ENCODE assay signal across 29 mouse cellular contexts in the genomic region with DNA sequence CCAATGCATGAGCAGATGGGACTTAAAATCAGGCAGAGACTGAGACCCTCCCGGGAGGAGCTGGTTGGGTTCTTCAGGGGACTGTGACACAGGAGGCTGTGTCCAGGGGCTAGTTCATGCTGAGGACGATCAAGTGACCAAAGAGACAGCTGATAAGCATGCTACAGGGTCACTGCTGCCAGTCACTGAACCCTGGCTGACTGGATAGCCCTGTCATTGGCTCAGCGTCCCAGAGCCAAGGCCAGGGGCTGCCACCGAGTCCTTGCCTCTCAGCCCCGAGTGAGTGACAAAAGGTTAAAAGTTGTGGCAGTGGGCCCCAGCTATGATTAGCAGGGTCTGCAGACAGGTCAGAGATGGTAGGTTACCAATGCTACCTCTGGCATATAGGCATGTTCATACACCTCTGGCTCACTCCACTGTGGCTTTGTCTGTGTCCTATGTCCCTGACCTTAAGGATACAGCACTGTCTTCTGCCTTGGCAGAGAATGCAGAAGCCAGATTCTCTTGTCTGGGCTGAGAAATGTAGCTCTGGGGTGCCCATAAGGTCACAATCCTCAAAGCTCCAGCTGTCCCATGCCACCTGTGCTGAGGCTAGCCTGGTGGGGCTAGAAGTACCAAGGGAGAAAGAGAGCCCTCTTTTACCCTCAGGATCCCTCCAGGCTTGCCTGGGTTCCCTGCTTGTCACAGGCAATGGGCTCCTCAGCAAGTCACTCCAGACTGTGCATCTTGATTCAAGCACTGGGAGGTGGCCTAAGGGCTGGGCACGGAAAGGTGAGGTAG. TPM values are rescaled to one million over a fixed set of nuclear protein-coding genes. Genes with fewer than 3 reads are reported as not detected.
"Had no signal": no experiment of that assay in that cellular context is flagged by ENCODE, and none has a peak within 500 bp of the region (broad histone marks: within the 10 kb centered on the region; RNA-seq: fewer than 3 reads in every experiment).

No protein-coding gene starts in this region.

- H3K4me2 ChIP-seq: kidney, embryonic 15.5 days; limb, embryonic 13.5 days; liver, embryonic 12.5 days; liver, embryonic 15.5 days; lung, embryonic 15.5 days; midbrain, embryonic 12.5 days; midbrain, embryonic 15.5 days; neural tube, embryonic 13.5 days had no signal

- DNase-seq: kidney, adult 2 months; kidney, postnatal 10 days; kidney, postnatal 36 days; left cerebral cortex, postnatal 4 days; liver; lung, adult 18-20 months; lung, postnatal 10 days; lung, postnatal 36 days; retina, postnatal 1 day; right cerebral cortex, postnatal 25 days; spleen, adult 18-20 months; thymus, adult 2 months; thymus, postnatal 14 days; thymus, postnatal 4 days had no signal

- H3K27me3 ChIP-seq: kidney, embryonic 15.5 days; limb, embryonic 13.5 days; liver, embryonic 12.5 days; liver, embryonic 15.5 days; midbrain, embryonic 15.5 days; neural tube, embryonic 13.5 days had no signal

- H3K4me3 ChIP-seq: kidney, embryonic 15.5 days; limb, embryonic 13.5 days; liver, embryonic 12.5 days; liver, embryonic 15.5 days; lung, embryonic 15.5 days; midbrain, embryonic 12.5 days; midbrain, embryonic 15.5 days; neural tube, embryonic 13.5 days had no signal

- H3K36me3 ChIP-seq: kidney, embryonic 15.5 days; limb, embryonic 13.5 days had no signal

RNA-seq across cellular contexts. Expression of a gene that starts 21.8 kb away (rescaled TPM):
- total RNA-seq: layer of hippocampus, adult 8-10 months; layer of hippocampus, postnatal 14 days; left cerebral cortex, adult 8-10 months; left cerebral cortex, postnatal 14 days; left cerebral cortex, postnatal 4 days; neutrophil, adult 5-6 weeks had no signal
- polyA plus RNA-seq: limb, embryonic 13.5 days; liver, embryonic 12.5 days; liver, embryonic 15.5 days; lung, embryonic 15.5 days; midbrain, embryonic 12.5 days; midbrain, embryonic 15.5 days; neural tube, embryonic 13.5 days; stomach, embryonic 16.5 days; testis, adult 2 months had no signal
